Mouse (Mus musculus): Measurements from ENCODE around the gene Pwwp2b.

DNA sequence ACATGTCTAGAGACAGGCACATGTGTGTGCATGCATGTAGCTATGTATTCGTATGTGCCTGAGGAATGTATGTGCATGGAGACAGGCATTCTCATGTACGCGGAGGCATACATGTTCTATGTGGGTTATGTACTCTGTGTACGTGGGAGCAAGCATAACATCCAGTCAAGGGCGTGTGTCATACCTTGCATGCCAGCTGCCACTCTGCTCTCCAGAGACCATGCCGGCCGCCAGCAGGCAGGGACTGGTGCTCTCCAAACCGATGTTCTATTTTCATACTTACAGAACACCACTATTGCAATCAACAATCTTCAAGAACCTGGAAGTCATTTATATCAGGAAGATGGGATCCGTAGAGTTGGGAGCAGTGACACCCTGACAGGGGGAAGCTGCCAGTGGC lies 31.8 kb upstream of the Pwwp2b start:
- TF ChIP-seq CTCF (IDR thresholded peaks at IDR 0.05; ENCODE audit: low read depth, low read length) (no peak), POLR2A (IDR thresholded peaks at IDR 0.05; ENCODE audit: insufficient read depth, low read length) (no peak)

Data from ES-Bruce4 (cell line).